Mouse (Mus musculus) heart, postnatal 25 days (tissue): ENCODE results near the gene Pde6b. TPM values are rescaled to one million over a fixed set of nuclear protein-coding genes. Genes with fewer than 3 reads are reported as not detected.

Experiments used
- DNase-seq: peaks from one replicate; pipeline ENCODE4 v3.0.0; 2022; ENCODE audit warnings: low spot score
- intact Hi-C: fragments of 180-260 bp; cut with DNase I; formaldehyde crosslinking; loops from one replicate; pipeline ENCODE4 v1.15.1; 2025
- total RNA-seq, 2 experiments: library from RNA; stranded (reverse); gene quantifications; 2 replicates each; pipeline ENCODE4 v1.2.3; 2021

Pde6b gene
- total RNA-seq, 2 experiments from 2014 or later = not detected

DNA sequence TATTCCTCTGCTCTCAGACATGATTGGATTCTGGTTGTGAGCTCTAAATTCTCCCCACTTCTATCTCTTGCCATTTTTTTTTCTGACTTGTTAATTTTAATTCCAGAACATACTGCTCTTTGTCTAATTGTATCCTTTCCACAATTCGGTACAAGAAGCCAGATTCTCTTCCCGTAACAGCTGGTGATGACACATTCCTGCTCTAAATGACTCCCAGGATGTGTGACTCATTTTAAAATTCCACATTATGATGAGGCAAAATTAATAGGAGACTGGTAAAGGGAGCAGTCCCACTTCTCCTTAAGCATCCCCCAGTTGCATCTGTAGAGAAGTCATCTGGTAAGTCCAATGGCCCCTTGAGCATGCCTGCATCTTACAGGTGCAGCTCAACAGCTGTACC is 2.6 kb upstream of the Pde6b start:
- intact Hi-C loops = no loop called here
- DNase-seq = no peak

DNA sequence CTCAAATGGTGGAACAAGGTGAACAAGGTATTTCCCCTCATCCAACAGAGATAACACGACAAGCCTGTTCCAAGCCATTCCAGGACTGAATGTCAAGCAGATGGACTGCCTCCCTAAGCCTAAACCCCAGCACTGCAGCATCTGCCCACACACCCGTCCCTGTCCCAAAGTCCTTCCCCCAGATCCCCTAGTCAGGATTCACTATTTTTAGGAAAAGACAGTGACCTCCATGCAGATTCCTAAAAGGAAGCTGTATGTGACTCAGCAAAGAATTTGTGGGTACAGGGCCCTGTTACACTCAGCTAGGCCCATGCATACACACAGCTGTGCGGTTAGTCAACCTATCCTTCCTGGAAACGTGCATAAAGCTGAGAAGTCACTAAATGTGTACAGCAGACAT is 1.7 kb upstream of the Pde6b start:
- no peak for DNase-seq

DNA sequence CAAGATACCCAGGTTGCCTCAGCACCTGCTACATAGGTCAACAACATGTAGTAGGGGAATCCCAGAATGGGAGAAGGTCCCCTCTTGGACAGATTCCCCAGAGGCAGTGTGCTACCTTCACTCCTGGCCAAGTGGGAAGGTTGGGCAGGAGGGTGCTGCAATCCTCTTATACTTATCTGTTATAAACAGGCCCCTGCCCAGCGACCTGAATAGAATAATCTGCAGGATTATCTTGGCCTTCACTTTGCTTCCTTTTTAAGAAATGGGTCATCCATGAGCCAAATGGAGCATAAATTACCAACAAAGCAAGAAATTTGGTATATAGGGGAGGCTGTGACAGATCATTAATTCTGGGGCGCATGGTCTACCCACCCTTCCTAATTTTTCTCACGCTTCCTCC is 1.6 kb downstream of the Pde6b start:
- intact Hi-C loops = no loop called here
- no peak for DNase-seq

More for the DNA sequence above, 1.7 kb upstream of the Pde6b start:
- intact Hi-C loops = no loop called here

DNA sequence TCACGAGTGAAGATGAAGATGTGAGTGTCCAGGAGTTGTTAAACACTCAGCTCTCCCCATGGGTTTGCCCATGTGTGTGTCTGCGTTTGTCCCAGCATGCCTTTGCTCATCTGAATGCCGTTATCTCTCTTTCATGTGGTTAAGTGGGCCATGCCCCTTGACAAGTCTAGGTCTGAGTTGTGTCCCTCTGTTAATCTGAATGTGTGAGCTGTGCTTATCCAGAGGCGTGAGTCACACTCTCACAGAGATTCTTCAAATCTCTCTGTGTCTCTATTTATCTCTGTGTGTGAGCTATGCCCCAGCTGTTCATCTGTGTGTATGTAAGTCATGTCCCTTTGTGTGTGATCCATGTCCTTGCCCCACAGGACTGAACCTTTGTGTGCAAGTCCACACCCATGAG is 15.3 kb downstream of the Pde6b start:
- intact Hi-C loops = no loop called here
- no peak for DNase-seq

DNA sequence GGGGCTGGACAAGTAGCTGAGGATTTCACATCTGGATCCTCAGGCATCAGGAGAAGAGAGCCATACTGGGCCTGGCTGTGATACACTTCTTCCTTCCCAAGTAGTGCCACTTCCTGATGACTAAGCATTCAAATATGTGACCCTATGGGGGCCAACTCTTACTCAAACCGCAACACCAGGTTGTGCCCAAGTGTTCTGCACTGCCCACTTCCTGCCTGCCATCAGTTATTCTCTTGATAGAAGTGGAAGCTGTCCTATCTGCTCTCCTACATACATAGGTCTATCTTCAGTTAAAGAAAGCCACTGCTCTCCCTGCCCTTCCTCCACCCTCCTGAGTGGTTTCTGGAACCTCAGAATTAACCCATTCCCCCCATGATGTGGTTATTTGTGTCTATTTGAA is 17.3 kb downstream of the Pde6b start:
- no peak for DNase-seq
- intact Hi-C loops = no loop called here

DNA sequence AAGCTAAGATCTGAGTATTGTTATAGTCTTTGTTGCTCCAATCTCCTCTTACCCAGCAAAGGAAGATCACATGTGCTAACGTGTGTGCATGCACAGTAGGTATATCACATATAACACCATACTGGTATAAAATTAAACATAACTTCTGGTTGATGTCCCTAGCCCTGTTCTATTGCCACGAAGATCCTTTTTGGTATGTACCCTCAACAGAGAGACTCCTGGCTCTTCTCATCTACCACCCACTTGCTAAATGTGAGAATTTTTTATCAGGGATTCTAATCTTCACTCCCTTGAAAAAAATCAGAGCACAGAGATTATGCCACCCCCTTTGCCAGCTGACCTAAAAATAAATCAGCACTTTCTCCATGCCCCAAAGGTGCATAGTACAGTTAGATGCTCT is 18.8 kb downstream of the Pde6b start:
- intact Hi-C loops = no loop called here

DNA sequence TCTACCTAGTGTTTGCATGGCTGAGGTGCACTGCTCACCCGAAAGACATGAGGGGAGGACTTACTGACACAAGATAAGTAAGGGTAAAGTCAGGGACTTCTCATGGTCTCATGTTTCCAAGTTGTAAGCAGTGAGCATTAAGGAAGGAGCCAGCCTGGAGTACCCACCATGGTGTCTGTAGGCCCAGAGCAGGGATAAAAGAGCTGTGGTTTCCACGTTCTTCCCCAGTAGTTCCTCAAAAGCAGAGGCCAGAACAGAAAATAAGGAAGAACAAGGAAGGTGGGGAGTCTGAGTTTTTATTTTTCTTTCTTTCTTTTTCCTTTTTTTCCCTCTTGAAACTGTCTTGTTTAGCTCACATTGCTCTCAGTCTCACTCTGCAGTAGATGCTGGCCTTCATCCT is 26.5 kb downstream of the Pde6b start:
- intact Hi-C loops = no loop called here
- no peak for DNase-seq

More for the DNA sequence above, 18.8 kb downstream of the Pde6b start:
- DNase-seq = no peak

DNA sequence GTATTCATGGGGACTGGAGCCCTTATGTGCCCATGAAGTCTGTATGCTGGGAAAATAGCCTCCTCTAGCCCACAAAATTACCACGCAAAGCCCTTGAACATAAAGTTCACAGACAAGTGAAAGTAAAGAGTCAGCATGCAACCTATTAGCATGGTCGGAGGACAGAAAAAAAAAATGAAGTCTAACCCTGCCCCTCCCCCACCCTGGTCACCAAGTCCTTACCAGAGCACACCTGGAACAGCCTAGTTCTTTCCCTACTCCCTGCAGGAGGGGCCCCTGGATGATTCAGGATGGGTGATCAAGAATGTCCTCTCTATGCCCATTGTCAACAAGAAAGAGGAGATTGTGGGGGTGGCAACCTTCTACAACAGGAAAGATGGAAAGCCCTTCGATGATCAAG is 34.5 kb downstream of the Pde6b start:
- intact Hi-C loops = no loop called here
- DNase-seq = no peak

DNA sequence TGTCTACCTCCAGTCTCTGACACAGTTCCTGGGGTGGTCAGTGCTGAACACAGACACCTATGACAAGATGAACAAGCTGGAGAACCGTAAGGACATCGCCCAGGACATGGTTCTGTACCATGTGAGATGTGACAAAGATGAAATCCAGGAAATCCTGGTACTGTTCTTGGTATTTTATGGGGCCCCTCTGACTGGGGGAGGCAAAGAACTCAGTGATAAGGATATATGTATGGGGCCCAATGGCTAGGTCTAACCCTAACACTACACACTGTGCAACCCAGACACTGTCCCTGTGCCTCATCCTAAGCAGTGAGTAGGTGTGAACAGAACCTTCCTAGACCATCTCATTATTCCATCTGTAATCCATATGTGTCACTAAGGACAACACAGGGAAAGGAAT is 35.2 kb downstream of the Pde6b start:
- no peak for DNase-seq
- intact Hi-C loops = no loop called here

DNA sequence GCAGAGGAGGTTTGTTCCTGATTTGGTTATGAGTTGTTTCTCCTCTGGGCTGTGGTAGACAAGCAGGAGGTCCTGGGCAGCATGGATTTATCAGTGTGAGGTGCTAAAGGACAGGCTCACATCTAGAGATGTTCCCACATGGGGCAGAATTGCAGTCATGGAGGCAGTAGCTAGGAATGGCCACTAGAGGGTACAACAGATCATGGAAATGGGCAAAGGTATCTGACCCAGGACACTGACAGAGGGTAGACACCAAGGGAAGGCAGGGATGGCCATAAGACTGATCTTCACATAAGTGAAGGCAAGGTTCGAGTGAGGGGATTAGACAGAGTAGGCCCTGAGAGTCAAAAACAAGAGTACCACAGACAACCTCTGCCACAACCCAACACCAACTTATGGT is 39.0 kb downstream of the Pde6b start:
- no peak for DNase-seq
- intact Hi-C loops = loop anchor here (2.0 to 5.0 kb wide), 3 partner anchors 150 to 300 kb away; no protein-coding TSS in a partner anchor

DNA sequence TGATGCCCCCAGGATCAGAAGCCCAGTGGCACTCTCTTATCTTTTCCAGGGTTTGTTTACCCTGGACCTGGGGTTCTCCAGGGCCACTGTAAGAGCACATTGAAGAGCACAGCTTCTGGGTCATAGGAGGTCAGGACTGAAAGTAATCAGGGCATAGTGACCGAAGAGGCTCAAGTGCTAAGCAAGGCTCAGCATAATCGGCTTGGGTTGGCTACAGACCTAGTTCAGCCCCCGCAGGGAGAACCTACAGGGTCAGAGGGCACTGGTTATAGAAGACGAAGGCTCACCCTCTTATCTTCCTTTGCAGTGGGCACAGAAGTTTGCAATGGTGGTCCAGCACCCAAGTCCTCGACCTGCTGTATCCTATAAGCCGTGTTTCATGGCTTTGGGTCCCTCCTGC is 43.0 kb downstream of the Pde6b start:
- DNase-seq = no peak
- intact Hi-C loops = loop anchor here (5.0 kb wide), 1 partner anchor 201 kb away; no protein-coding TSS in a partner anchor

DNA sequence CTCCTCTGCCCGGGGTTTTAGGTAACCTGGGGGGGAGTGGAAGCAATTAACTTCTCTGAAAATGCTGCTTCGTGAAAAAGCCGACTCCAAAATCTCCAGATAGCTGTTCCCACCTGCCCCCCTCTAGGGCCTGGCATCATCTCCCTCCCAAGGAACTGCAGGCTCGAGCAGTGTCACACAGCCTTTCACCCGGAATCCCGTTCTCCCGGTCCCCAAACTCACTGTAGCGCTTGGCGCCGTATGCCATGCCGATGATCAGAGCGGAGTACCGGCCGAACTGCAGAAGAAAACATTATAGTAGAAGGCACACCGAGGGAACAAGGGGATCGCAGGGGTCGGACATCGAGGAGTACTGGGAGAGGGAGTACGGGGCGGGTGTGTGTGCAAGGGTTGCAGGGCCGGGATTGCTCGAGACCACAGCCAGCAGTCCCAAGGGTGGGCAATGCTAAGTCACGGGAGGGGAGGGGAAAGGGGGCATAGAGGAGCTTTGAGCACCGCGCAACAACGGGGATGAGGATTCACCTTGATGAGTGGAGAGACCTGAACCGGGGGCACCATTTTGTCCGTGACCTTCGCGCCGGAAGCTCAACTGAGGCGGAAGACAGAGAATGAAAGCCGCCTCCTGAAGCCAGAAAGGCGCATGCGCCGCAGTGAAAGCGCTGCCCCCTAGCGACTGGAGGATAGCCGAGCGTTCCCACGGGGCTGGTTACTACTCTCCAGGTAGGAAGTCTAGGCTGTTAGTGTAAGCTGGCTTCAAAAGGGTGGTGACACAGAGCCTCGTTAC is 45.8 kb downstream of the Pde6b start, which contains the start of gene Atp5k:
TSS of gene Atp5k (minus strand) at position 645 of the 784 bp plus-strand sequence.
- peak; percentile 82 for DNase-seq
- intact Hi-C loops = loop anchor here (1.0 to 5.0 kb wide), 2 partner anchors 25 to 198 kb away; no protein-coding TSS in a partner anchor

DNA sequence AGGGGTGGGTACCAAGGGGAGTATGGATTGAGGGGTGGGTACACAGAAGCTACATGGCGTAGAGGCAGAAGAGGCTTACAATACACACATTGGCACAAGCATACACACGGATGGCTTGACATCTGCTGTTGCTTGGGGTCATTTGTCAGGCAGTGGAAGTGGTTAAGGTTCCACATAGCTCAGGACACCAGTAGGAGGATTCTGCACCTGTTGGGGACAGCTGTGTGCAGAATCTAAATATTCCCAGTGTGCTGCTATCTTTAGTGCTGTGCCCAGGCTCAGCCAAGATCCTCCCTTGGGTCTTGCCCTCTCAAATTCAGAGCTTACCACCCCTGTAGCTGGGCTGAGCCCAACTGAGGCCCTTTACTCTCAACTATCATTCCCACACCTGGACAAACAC is 47.9 kb downstream of the Pde6b start:
- no peak for DNase-seq
- intact Hi-C loops = no loop called here

DNA sequence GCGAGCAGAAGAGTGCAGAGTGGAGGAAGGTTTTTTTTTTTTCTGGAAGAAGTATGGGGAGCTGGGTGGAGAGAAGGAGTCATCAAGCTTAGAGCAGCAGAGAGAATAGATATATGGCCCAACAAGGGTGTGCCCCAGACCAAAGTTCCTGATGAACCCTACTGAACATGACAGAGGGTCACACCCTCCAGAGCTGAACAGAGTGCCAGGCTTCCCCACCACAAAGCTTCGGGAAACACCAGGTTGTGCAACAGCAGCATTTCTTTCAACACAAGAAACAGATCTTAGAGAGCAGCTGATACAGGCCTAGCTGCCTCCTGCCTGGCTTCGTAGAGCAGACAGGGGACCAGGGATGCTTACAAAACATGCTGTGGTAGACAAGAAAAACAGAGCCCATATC is 58.8 kb downstream of the Pde6b start:
- intact Hi-C loops = no loop called here
- DNase-seq = no peak

DNA sequence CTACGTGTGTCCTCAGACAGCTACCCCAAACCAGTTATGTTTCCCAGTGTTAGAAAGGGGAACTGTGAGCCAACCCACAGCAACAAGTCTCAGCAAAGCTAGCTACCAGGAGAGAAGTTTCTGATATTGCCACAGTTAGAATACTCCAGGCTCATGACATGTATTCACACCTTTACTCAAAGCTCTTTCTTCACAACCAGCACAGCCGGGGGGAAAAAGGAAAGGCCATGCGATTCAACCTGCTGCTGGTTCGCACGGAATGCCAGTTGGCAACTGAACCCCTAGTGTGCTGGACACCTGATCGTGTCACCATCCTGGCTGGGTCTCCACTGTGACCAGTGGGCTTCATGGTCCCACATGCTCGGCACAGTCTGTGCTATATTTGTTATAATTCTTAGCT is 59.7 kb downstream of the Pde6b start:
- intact Hi-C loops = no loop called here
- DNase-seq = no peak

DNA sequence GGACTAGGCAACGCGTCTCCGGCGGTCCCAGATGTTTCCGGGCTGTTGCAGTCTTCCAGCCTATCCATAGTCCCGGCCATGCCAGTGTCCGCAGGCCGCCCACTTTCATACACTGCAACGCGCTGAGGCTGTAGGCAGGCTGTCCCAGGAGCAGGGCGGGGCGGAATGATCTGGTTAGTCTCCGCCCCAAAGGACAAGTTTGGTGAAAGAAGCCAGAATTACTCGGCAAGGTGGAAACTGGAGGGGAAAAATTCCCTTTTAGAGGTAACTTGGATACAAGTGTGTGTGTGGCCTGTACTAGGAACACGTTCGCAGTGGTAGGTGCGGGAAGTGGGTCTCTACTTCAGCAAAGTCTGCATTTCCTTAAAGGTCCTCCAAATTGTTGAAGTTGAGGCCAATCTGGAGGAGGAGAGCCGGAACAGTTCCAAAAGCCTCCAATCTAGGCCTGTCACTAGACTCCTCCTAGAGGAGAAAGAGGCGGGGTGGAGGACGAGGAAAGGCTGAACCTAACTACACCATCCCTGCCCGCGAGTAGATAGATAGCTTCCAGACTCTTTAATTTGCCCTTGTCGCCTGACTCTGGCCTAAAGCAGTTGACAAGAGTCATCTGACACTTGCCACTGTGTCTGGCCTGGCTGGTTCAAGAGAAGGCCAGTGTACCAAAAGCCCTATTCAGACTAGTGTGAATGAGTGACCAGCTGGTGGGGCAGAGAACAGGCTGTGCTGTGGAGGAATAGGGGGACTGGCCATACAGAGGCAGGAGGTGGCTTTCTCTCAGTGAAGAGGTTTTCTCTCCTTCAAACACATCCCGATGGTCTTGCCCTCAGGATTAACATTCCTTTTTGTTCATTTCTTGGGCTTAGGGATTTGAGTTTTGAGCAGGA is 60.8 kb downstream of the Pde6b start, which contains the start of gene Mfsd7a:
TSS of gene Mfsd7a (minus strand) at position 107 of the 884 bp plus-strand sequence.
- intact Hi-C loops = no loop called here
- DNase-seq = peak; percentile 67

DNA sequence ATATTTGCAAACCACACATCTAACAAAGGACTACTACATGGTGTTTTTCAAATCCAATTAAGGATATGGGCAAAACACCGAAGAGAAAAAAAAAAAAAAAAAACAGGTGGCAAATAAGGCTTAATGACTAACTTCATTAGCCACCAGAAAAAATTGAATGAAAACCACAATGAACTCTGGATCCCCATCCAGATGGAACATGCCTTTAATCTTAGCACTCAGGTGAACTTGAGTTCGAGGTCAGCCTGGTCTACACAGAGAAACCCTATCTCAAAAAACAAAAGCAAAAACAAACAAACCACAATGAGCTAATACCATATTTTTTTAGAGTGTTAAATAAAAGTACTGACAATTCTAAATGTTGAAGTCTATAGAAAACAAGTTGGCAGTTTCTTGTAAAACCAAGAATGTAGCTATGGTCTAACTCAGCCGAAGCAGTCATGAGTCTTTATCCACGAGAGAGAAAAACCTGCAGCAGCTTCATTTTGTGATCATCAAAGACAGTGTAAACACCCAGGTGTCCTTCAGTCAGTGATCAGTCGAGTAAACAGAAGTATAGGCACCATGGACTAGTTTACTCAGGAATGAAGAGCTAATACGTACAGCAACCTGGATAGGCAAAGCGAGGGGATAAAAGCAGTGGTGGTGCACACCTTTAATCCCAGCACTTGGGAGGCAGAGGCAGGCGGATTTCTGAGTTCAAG is 62.8 kb downstream of the Pde6b start:
- no peak for DNase-seq
- intact Hi-C loops = no loop called here

DNA sequence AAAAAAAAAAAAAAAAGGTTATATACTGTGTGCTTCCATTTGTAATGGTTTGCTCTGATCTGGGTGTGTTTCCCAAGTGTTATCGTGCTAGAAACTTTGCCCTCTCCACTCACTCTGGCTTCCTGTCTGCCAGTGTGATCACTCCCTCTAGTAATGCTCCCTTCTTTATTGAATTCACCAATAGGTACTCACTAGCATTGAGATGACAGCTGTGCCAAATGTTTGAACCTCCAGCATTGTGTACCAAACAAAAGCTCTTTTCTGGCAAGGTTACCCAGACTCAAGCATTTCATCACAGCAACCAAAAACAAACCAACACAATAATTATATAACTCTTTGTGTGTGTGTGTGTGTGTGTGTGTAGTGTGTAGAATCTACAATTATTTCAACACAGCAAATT is 63.4 kb downstream of the Pde6b start:
- intact Hi-C loops = no loop called here
- DNase-seq = no peak

DNA sequence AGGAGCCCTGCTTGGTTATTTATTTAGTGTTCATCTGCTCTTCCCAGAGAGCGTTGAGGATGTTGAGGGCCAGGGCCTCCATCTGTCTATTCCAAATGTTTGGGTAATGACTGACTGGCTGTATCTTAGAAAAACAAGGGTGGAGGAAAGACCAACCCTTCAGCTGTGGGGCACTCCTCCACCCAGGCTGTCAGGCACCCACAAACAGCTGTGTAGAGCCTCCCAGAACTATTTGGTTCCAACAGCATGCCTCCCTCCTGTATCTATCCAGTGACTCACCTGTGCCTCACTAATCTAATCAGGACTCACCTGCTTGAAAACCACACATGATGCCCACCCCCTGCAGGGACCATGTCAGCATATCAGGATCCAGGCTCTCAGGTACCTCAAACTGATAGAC is 64.2 kb downstream of the Pde6b start:
- intact Hi-C loops = no loop called here
- no peak for DNase-seq

DNA sequence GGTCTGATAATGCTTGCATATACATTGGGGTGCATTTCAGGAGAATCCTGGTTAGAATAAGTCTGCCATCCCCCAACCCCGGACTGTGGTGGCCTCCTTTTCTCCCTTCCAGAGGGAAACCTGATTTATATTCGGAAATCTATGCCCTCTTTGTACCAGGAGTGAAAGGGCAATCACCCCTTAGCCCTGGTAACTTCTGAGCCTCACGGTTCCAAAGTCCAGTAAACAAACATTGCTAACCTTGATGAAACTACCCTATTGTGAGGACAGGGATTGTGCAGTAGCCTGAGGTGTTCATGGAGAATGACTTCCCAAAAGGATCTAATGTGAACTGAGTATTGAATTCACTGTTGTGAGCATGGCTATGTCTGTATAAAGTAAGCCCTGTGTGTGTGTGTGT is 65.9 kb downstream of the Pde6b start:
- intact Hi-C loops = no loop called here
- DNase-seq = no peak
